Mouse (Mus musculus) urinary bladder, postnatal 4 days (tissue): ENCODE data around the gene Nanos2.

Source experiments
- DNase-seq, 2 experiments: peaks; one replicate each; pipeline ENCODE4 v3.0.0; 2021 to 2022; ENCODE audit warnings: low spot score in 2 of 2

Gene Nanos2

DNA sequence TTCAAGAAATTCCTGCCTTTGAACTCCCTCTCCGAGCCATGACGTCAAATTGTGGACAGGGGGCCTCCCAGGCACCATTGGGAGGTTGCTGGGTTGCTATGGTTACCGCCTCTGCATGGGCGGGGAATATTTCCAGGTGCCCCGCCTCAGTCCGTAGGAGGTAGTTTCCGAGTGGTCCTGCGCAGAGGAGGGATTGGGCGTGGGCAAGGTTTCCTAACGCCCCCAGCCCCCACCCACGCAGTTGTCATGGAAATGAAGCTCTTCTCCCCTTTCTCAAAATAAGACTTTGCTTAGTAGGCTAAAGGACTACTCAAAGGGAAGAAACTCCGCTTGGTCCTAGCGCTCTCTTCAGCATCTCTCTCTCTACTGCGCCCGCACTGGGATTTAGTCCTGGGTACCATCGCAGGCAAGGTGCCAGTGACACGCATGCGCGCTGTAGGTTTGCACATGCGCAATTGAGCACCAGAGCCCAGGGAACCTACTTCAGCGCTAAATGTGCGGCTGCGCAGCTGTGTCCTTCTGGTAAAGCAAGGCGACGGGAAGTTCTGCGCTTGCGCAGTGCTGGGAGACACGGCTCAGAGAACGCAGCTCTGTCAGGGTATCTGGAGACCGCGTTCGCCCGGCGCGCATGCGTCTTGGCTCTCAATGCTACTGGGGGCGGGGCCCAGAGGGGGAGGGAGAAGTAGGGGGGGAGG is 3.5 kb downstream of the Nanos2 start, which contains the start of gene Mypop:
Gene Mypop, plus strand, starts transcription at position 645 of the 695 bp plus-strand sequence.
- DNase-seq = peak; percentile 99

DNA sequence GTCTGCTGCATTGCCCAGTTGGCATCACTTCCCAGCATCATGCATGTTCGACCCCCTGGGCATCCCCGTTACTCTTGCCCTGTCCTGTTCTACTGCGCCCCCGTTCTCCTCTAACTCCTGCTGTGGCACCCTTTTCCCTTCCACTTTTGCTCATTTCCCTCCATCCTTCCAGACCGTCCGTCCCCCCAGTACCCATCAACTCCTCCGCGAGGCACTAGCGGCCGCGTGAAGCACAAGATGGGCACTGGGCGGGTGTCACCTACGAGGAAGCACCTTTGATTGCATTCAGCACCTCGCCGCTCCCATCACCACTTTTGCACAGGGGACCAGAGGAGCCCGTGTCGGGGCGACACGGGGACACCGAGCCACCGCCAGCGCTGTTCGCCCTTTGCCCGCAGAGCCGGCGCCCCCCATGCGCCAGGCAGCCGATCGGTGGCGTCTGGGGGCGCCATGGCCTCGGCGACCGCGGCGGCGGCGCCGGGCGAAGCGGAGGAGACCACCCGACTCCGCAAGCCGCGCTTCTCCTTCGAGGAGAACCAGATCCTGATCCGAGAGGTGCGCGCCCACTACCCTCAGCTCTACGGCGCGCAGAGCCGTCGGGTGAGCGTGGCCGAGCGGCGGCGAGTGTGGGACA is 4.6 kb downstream of the Nanos2 start:
- DNase-seq = no peak

DNA sequence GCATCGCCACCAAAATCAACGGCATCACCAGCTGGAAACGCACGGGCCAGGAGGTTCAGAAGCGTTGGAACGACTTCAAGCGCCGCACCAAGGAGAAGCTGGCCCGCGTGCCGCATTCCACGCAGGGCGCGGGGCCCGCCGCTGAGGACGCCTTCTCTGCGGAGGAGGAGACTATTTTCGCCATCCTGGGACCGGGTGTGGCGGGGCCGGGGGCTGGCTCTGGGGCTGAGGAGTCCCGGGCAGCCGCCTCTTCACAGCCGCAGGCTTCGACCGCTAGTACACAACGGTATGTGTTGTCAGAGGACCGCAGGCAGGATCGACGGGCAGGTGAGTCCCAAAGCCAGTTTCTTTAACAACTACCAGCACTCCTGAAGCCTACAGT is 5.1 kb downstream of the Nanos2 start:
- DNase-seq = no peak

DNA sequence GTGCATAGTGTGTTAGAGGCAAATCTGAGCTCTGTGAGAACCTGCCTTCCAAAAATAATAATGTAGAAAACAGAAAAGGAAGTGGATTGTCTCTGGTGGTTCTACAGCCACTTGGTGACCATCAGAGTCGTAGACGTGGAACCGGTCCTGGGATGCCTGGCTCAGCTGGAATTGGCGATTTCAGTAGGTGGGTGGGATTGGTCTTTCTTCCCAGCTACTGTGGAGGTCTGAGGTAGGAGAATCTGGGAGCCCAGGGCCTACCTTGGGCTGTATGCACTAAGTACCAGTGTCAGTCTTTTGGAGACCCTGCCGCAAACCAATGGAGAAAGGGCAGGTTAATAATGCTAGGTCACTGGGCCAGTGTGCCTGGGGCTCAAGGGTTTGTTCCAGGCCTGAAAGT is 5.8 kb downstream of the Nanos2 start:
- DNase-seq = no peak

DNA sequence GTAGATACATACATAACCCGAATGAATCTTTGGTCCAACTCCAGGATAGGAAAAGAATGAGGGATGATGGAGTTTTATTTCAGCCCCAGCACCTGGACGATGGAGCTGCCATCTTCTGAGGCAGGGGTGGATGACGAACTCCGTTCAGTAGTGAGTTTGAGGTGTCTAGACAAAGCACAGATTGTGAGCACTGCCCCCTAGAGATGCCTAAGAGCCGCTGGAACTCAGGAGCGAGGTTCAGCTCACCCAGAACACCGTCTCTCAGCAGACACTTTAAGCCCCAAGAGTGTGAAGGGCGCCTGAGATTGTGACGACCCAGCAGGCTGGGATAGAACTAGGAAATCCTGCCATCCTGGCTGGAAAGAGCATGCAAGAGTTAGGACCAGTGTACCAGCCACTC is 11.6 kb downstream of the Nanos2 start:
- no peak for DNase-seq

DNA sequence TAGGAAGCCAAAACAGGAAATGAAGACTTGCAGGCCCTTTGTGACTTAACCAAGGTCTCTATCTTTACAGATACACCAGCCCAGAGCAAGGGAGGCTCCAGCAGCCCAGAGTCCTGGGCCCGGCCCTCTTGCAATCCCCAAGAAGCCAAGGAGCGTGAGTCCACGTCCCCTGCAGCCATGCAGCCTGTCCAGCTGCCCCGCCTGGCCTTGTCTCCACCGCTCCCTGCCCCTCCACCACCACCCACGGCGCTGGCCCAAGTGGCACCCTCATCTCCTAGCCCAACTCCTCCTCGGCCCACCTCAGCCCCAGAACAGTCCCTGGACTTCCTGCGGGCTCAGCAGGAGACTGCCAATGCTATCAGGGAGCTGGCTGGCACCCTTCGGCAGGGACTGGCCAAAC is 13.2 kb downstream of the Nanos2 start:
- no peak for DNase-seq

DNA sequence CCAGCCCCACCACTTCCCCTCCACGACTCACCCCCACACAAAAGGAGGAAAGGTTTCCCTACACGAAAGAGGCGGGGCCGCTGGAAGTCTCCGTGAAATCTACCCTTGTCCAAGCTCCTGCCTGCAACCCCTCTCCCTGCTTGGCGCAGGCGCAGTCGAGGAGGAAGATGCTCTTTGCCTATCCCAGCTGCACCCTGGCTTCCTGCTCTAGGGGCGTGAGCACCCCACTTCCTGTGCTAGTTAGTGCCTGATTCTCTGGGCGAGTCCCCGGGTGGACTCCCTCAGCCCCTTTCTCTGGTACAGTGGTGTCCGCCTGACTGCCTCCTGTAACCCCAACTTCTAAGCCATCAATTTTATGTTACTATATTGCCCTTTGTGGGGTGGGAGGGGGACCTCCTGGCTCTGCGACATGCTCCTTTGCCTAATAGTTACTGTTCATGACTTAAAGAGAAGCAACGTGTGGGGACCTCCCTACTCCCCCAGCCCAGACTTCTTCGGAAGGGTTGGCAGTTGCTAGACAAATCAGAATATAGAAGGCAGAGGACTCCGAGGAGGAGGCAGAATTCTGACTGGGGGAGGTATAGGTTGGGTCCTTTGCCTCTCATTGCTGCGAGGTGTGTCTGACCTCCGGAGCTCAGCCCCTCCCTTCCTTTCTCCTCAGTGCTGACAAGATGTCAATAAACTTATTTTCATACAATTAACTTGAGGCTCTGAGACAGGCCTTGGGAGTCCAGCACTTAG is 14.0 kb downstream of the Nanos2 start:
- peak in 1 of 2 experiments; percentile 65 for DNase-seq

DNA sequence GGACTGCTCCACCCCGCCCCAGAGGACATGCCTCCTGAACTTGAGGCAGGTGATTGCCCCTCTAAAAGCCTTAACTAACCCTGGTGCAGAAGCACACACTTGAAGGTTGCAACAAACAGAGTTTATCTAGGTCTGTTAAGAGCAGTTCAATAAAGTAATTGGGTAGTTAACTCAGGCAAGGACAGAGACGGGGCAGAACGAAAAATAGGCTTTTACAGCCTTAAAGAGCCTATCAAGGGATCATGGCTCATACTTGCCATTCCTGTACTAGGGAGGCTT is 14.5 kb downstream of the Nanos2 start:
- DNase-seq = no peak

DNA sequence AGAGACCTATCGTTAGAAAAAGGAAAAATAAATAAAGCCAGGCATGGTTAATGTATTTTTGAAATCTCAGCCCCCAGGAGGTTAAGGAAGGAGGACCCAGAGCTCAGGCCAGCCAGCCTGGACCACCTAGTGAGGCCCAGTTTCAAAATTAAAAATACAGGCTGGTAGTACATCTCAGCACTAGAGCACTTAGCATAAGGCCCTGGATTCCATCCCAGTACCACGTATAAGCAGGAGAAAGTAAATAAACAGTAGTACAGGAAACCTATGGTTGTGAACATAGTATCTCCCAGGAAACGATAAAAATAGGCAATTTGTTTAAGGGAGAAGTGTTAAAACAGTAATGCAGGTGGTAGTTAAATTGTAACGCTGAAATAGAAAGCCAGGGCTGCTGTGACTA is 14.9 kb downstream of the Nanos2 start:
- no peak for DNase-seq

DNA sequence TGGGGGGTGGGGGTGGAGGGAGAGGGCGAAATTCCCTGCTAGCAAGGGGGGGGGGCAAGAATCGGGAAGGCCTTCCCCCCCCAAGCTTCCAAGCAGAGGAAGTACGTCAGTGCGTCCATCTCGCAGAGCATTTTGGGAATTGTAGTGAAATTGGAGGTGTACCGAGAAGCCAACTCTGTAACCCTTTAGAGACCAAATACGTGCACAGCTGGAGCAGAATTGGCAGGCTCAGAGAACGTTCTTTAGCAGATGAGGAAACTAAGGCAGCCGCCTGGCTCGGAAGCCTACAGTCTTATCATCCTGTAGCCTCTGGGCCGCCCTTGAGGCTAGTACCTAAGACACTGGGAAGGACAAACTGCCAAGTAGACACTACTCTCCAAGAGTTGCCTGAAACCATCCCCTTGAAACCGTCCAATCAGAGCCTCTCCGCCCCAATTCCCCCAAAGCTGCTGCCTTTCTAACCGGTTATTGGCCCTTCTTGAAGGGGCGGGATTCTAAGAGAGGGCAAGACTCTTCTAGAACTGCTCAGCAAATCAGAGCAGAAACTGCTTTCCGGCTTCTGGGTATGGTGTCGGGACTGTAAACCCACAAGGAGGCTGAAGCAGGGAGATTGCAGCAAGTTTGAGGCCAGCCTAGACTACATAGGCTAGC is 15.8 kb downstream of the Nanos2 start:
- peak in 1 of 2 experiments; percentile 61 for DNase-seq

DNA sequence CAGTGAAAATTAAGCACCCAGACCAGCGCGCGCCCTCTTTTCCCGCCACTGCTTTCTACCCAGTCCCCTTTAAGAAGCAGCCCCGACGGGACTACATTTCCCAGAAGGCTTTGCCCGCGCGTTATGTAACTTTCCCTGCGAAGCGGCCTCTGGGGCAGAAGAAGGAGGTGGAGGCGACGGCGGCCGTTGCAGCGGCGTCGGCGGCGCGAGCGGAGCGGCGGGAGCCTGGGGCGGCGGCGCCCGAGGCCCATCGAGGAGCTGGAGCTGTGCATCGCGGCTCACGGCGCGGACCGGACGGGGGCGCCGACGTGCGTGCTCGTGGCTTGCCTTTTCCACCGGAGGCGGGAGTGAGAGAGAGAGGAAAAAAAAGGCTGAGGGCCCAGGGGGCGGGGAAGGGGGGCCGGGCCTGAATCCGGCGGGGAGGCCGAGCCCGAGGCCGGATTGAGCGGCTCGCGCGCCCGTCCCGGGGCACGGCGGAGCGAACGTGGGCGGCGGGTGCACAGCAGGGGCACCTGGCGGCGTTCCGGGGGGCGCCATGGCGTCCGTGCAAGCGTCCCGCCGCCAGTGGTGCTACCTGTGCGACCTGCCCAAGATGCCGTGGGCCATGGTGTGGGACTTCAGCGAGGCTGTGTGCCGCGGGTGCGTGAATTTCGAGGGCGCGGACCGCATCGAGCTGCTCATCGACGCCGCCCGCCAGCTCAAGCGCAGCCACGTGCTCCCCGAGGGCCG is 16.9 kb downstream of the Nanos2 start, which contains the start of gene Irf2bp1:
Gene Irf2bp1, plus strand, starts transcription at position 143 of the 729 bp plus-strand sequence.
- DNase-seq = peak; percentile 89 to 93

DNA sequence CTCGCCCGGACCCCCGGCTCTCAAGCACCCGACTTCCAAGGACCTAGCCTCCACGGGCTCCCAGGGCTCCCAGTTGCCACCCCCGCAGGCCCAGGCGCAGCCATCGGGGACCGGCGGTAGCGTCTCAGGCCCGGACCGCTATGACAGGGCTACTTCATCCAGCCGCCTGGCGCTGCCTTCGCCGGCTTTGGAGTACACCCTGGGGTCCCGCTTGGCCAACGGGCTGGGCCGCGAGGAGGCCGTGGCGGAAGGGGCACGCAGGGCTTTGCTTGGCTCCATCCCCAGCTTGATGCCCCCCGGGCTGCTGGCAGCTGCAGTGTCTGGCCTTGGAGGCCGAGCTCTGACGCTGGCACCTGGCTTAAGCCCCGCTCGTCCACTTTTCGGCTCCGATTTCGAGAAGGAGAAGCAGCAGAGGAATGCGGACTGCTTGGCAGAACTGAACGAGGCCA is 17.5 kb downstream of the Nanos2 start:
- no peak for DNase-seq

DNA sequence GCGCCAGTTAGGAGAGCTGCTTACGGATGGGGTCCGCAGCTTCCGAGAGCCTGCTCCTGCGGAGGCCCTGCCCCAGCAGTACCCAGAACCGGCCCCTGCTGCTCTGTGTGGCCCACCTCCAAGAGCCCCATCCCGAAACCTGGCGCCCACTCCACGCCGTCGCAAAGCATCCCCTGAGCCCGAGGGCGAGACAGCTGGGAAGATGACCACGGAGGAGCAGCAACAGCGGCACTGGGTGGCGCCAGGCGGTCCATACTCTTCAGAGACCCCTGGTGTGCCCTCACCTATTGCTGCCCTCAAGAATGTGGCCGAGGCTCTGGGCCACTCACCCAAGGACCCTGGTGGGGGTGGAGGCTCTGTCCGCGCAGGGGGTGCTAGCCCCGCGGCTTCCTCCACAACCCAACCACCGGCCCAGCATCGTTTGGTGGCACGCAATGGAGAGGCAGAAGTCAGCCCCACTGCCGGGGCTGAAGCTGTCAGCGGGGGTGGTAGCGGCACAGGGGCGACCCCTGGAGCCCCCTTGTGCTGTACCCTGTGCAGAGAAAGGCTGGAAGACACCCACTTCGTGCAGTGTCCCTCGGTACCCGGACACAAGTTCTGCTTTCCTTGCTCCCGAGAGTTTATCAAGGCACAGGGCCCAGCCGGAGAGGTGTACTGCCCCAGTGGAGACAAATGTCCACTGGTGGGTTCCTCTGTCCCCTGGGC is 18.4 kb downstream of the Nanos2 start:
- no peak for DNase-seq

DNA sequence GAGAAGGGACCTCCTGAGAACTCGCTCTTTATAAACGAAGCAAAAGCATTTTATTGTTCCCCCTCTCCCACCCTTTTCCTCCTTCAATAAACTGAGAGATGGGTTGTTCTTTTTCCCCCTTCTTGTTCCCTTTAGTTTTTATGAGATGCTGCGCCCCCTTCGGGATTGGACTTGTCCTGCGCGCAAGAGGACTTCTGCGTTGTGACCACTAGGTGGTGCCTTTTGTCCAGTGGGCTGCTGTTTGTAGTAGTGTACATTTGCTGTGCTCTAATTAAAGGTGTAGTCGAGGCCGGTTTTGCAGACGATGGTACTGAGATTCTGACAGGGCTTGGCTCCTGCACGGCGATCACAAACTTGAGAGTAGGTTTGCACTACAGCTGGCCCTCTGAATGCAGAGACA is 19.3 kb downstream of the Nanos2 start:
- peak; percentile 75 to 89 for DNase-seq

DNA sequence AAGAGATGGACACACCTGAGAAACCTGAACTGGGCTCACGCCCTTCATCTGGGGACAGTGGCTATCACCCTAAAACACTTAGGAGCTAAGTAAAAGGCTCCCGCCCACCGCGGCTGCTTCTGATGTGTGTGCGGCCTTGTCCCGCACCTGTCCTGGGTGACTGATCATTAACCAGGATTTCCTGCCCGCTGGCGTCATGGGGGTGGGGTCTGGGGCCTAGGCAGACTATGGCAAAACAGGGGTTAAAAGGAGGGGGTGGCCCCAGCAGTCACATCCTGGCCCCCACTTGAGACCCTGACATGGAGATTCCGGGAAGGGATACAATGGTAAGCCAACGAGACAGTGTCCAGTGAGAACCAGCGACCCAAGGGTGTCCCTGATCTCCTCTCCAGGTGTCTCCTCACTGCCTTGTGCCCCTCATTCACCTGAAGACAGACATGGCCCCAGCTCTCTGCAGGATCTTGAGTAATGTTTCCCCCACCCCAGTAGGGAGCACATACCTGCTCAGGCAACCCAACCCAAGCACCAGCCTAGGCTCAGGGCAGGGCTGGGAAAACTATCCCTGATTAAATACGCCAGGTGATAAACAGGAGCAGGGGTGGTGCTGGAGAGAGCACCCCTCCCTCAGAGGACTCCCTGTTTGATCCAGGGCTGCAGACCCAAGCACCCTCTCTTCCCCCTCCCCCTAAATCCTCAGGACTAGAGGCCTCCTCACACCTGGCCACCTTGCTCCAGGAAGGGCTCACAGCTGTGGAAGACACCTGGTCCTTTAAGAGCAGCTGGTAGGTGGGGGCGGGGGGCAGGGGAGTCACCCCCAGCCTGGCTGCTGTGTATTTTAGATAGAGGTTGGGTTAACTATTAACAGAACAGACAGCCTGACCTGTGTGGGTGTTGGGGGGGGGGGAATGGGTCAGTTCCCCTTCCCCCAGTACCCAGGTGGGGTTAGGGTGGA is 20.1 kb downstream of the Nanos2 start:
- DNase-seq = no peak

DNA sequence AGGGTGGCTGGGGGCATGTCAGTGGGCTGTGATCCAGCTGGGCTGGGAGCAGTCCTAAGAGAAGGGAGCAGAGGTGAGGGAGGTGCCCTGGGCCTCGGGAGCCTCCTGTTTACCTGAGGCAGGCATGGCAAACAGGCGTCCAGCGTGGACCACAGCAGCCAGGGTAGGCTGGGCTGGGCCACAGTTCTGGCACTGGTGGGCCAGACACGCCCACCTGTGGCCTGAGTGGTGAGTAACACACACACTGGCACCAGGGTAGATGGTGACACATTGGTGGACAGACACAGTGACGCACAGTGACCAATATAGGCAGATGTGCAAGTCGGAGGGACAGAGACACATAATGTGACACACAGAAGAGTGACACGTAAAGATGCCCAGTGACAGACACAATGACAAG is 23.4 kb downstream of the Nanos2 start:
- DNase-seq = no peak

DNA sequence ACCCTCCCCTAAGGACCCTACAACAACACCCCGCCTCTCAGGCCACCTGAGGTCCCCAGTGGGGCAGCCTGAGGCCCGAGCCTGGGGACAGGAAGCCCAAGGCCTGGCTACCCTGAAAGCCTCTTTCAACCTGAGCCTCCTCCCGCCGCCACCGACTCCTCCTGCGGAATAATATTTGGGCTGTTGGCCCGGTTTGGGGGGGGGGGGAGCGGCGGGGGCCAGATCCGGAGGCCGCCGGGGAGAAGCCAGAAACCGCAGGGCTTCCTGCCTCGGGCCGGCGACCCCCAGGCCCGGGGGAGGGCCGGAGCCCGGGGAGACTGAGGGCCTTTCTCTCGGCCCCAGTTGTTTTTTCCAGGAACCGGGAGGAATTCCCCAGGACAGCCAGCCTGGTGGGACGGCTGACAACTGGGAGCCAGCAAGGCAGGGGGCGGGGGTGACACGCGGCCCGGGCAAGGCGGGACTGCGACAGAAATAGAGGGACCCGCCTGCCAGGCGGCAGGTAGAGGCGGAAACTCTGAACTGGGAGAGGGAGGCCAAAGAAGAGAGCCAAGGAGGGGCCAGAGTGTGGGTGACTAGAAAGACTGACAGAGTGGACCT is 24.9 kb downstream of the Nanos2 start:
- no peak for DNase-seq

DNA sequence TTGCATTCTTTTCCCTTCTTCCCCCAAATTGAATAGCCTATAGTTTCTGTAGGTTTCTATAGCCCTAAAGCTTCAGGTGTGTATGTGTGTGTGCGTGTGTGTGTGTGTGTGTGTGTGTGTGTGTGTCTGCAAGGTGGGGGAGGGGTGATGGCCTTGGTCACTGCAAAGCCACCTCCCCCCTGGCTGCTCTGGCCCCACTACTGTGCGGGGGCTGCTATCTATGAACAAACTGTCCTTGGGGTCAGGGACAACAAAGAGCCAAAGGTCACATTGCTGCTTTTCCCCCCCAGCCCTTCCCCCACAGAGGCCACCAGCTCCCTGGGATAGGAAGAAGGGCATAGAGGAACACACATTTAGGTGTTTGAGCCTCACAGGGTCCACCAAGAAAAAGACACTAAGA is 25.7 kb downstream of the Nanos2 start:
- DNase-seq = no peak

DNA sequence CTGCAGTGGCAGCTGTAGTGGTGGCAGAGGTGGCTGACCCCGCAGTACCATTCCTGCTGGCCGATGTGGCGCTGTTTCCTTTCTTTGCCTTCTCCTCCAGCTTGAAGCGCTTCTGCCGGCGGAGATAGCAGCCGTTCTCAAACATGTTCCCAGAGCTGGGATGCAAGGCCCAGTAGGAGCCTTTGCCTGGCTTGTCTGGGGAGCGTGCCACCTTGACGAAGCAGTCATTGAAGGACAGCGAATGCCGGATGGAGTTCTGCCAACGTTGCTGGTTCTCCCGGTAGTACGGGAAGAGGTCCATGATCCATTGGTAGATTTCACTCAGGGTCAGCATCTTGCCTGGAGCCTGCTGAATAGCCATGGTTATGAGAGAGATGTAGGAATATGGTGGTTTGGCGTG is 27.3 kb downstream of the Nanos2 start:
- no peak for DNase-seq

DNA sequence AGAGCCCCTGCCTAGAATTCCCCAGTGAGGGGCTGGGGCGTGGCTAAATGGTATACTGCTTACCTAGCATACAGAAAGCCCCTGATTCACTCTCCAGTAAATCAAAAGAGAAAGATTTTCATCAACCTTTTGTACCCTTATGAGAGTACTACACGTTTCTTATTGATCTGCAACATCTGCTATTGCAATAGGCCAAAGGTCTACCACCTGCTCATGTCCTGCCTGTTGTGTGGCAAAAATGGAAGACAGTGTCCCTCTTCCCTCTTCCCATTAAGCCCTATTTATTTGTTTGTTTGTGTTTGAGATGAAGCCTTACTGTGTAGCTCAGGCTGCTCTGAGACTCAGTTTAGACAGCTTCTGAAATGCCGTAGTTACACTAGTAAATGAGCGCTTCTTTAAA is 28.8 kb downstream of the Nanos2 start:
- DNase-seq = no peak
